Mouse (Mus musculus): ENCODE measurements around the gene Zfp36.
A peak's percentile ranks its signal among the peaks of the same experiment; 100 is the strongest.

The Zfp36 gene

DNA sequence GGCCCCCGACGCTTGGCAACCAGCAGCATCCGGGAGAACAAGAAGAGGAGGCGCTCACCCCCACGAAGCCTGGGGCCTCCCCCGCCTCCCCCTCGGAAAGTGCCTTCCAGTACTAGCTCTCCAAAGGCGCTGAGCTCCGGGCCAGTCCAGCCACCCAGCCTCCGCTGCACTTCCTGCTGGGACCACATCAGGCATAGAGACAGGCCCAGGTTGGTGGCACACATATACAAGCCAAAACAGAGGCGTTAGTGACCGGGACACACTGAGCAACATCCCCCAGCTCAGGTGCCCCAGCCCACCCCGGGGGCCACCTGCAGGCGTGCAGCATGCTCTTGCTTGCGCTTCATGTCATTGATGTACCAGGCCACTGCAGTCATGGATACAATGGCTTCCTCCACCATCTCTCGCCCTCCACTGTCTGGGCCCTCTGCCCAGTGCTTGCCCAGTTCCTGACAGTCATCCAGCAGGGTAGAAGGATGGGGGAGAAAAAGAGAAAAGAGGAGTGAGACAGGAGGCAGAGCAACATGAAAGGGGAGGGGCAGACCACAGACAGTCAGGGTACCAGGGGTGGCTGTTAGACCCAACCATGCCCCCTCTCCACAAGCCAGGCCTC, 12.3 kb downstream of the Zfp36 start:
- DNase-seq = no peak

- no peak for DNase-seq
Observed at GRCm38 (mm10) chr7:28362441-28363060, 17.5 kb downstream of the Zfp36 start.

GRCm38 (mm10) chr7:28361647-28362341, 18.3 kb downstream of the Zfp36 start:
- no peak for DNase-seq

DNA sequence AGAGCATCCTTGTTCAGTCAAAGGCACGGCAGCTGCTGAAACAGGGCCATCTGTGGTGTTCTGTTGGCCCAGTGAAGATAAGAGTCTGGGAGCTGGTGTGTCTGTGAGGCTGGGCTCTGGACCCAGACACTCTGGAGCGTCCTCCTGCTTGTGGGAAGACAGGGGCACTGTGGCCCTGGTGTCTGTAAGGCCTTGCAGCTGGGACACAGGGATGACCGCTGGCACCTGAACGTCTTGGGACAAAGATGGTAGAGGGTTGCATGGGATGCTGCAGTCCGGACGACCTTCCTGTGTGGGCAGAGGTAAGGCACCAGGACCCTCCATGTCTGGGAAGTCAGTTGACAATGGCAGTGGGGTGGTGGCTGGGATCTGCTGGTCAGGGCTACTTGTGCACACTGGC, 19.8 kb downstream of the Zfp36 start:
- DNase-seq = no peak

GRCm38 (mm10) chr7:28359854-28360253, 20.2 kb downstream of the Zfp36 start:
- no peak for DNase-seq

GRCm38 (mm10) chr7:28358431-28358830, 21.6 kb downstream of the Zfp36 start:
- no peak for DNase-seq

GRCm38 (mm10) chr7:28357984-28358383, 22.1 kb downstream of the Zfp36 start:
- no peak for DNase-seq

DNA sequence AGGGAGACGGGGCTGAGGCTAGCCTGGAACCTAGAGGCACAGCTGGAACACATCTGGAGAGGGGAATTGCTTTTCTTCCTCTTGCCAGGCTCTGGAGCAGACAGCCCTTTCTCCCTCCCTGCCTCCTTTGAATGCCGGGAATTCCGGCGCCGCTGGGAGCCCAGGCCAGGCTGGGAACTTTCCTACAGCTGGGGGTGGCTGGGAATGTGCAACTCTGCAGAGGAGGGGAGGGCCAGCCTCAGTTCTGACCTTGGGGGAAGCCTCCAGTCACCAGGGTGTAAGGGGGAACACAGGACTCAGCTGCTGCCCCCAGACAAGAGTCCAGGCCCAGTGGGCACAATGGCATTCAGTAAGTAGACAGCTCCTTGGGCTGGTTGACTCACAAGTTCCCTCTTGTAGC, 23.1 kb downstream of the Zfp36 start:
- DNase-seq = no peak

DNA sequence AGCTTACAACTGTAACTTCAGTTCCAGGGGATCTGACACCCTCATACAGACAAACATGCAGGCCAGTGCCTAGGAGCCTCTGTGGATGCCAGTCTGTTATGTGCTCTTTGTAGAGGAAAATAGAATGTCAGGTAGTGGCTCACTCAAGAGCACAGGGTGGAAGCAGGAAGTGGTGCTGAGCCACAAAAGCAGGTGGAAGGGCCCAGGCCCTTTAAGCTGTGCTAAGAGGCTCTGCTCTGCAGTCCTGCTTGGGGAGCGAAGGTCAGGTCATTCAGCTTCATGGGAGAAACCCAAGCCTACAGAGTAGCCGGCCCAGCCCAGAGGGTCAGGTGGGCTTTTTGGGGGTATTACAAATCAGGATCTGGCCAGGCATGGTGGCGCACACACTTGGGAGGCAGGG, 24.8 kb downstream of the Zfp36 start:
- no peak for DNase-seq

GRCm38 (mm10) chr7:28354596-28354995, 25.5 kb downstream of the Zfp36 start:
- DNase-seq = no peak

- no peak for DNase-seq
Observed at GRCm38 (mm10) chr7:28354113-28354581, 25.9 kb downstream of the Zfp36 start.

DNA sequence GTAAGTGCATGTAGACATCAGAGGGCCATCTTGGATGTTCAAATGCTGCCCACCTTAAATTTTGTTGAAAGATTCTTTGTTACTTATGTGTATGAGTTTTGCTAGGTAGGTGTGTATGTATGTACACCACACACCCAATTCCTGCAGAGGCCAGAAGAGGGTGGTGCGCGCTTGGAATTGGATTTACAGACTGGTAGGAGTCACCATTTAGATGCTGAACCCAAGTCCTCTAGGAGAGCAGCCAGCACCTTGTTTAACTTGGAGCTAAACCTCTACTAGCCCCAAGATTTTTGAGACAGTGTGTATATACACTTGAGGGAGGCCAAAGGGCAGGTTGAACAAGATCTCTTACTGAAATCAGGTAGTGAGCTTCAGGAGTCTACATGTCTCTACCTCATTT, 26.8 kb downstream of the Zfp36 start:
- no peak for DNase-seq

- no peak for DNase-seq
Observed at GRCm38 (mm10) chr7:28351676-28352191, 28.3 kb downstream of the Zfp36 start.

DNA sequence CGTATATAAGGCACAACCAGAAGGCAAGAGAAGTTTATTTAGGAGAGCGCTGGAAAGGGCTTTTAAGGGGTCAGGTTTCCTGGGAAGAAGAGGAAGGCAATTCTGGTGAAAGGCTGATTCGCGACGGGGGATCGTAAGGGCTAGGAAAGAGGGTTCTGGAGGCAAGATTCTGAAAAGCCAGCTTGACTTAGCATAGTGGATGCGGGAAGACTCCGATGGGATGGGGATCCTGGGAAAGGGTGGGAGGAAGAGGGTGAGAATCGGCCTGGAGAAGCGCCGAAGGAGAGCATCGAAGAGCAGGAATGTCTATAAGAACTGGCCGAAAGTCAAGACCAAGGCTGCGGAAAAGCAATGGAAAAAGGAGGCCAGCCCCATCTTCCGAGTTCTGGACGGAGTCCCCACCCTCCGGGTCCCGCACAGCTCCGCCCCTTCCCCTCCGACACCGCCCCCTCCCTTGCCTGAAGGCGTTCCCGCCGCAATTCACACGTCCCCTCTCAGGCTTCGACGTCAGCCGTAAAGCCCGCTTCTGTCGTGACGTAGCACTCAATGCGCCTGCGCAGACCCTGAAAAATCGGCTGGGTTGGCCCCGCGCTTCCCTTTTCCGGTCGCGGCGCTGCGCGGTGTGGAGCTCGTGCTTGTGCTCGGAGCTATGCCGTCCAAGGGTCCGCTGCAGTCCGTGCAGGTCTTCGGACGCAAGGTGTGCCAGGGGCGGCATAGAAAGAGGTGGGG, 29.7 kb downstream of the Zfp36 start, which contains the start of gene Rps16:
Gene Rps16 (plus strand): TSS at position 498 of the 729 bp plus-strand sequence.
- peak; percentile 99 for DNase-seq

DNA sequence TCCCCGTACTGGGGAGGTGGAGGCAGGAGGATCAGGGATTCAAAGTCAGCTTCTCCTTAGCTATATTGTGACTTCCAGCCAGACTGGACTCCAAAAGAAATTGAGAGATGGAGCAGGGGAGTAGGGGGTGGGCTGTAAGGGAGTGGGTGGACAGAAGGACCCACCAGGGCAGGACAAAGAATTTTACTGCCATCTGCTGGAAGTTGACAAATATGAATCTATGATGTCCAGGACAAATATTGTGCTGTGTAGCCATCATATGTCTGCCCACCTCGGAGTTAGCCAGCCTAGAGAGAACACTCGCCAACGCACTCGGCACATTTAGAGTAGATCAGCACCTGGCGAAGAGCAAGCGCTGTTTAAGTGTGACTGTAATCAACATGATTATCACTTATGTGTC, 31.5 kb downstream of the Zfp36 start:
- no peak for DNase-seq

DNA sequence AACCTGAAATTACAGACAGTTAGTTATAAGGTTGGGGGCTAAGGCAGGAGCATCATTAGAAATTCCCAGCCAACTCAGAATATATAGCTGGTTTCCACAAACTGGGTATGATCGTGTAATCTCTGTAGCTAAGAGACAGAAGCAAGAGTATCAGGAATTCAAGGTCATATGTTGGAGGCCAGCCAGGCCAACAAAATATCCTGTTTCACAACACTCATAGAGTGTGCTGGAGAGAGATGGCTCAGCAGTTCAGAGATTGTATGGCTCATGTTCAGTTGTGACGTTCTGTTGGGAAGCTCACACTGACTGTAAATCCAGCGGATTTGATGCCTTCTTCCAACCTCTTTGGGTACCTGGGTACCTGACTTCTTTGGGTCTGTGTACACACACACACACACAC, 32.3 kb downstream of the Zfp36 start:
- DNase-seq = no peak

DNA sequence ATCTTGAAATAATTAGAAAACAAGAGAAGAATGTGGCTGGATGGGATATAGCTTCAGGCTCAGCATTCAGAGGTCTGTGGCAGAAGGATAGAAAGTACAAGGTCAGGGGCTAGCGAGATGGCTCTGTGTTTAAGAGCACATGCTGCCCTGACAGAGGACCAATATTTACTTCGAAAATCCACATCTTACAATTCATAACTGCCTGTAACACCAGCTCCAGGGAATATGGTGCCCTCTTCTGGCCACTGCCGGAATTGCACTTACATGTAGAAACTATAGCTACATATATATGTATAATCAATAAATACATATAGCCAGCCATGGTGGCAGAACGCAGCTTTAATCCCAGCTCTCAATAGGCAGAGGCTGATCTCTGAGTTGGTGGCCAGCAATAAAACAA, 35.4 kb downstream of the Zfp36 start:
- peak; percentile 87 for DNase-seq

DNA sequence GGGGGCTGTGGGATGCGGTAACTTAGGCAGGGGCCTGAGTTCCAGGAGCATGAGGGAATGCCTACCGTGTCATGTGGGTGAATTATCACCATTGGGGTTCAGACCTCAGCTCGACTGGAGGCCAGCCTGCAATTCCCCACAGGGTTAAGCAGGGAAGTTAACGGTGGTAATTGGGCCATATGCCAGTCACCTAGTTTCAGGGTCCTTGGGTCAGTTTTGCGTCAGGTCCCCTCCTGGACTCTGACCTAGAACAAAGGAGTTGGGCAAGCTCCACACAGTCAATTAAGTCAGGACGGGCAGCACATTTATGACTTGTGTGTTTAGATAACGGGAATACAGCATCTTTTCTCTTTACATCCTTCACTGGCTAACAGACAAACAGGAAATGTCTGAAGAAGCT, 38.7 kb downstream of the Zfp36 start:
- no peak for DNase-seq

DNA sequence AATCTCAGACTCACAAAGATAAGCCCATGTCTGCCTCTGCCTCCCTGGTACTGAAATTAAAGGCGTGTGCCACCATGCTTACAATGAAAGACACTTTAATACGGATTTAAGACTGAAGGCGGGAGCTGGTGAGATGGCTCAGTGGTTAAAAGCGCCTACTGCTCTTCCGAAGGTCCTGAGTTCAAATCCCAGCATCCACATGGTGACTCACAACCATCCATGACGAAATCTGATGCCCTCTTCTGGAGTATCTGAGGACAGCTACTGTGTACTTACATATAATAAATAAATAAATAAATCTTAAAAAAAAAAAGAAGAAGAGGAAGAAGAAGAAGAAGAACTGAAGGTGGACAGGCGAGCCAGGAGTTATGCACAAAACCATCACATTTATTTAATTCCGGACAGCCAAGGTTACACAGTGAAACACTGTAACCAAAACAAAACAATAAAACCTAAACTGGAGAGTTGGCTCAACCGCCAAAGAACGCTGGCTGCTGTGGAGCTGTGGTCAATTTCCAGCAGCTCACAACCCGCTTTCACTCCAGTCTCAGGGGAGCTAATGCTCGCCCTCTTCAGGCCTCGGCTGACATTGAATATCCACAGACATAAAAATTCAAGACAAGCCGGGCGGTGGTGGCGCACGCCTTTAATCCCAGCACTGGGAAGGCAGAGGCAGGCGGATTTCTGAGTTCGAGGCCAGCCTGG, 40.7 kb downstream of the Zfp36 start:
- DNase-seq = peak; percentile 64

- DNase-seq = peak; percentile 98
Observed at GRCm38 (mm10) chr7:28338108-28338998, 41.7 kb downstream of the Zfp36 start, which contains the start of gene Supt5. TSS of gene Supt5 (minus strand) at chr7:28338746.

DNA sequence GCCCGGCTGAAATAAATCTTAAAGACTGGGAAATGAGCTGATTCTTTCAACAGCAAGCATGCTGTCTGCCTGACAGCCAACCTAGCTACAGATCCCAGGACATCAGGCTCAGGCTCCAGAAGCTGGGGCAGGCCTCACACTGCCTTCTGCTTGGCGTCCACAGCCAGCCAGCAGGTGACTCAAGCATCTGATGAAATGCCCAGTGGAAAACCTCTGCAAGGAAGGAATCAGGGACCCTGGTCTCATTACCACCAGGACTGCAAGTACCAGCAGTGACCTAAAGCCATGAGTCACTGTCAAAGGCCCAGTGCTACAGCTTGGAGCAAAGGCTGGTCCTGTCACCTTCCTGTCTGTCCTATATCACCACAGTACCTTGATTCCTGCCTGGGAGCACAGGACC, 44.6 kb downstream of the Zfp36 start:
- no peak for DNase-seq

All from liver (tissue).